Mouse (Mus musculus) liver, embryonic 11.5 days (tissue): ENCODE measurements around the gene Fli1. TPM values are rescaled to one million over a fixed set of nuclear protein-coding genes. Genes with fewer than 3 reads are reported as not detected.

Experiments
- ATAC-seq: fragments of 200-750 bp; cut with Nextera tagmentation; replicated peaks from 2 replicates; pipeline ENCODE4 v1.8.0; 2017; ENCODE audit warnings: moderate number of reproducible peaks, mild to moderate bottlenecking, moderate TSS enrichment, moderate library complexity; ENCODE audit not compliant: low FRiP score
- DNase-seq: peaks from one replicate; pipeline ENCODE4 v3.0.0-alpha.2; 2017; ENCODE audit warnings: low spot score
- H3K27ac ChIP-seq: fragments of 300-500 bp; sonication (generic); 2 replicates; pipeline ENCODE4 v1.5.1; 2014; ENCODE audit warnings: mild to moderate bottlenecking, low read depth, low read length, control low read depth
- H3K27me3 ChIP-seq: fragments of 300-500 bp; sonication (generic); replicated peaks from 2 replicates; pipeline ENCODE4 v1.6.1; 2014; ENCODE audit warnings: low read length, mixed read lengths; ENCODE audit not compliant: control insufficient read depth, insufficient read depth
- H3K36me3 ChIP-seq: fragments of 300-500 bp; sonication (generic); 2 replicates; pipeline ENCODE4 v1.6.1; 2014; ENCODE audit warnings: mild to moderate bottlenecking, low read length, moderate library complexity, mixed read lengths; ENCODE audit not compliant: control insufficient read depth, insufficient read depth
- H3K4me1 ChIP-seq: fragments of 300-500 bp; sonication (generic); replicated peaks from 2 replicates; pipeline ENCODE4 v1.6.1; 2014; ENCODE audit warnings: low read length, mixed read lengths; ENCODE audit not compliant: control insufficient read depth, insufficient read depth
- H3K4me2 ChIP-seq: fragments of 300-500 bp; sonication (generic); 2 replicates; pipeline ENCODE4 v1.6.1; 2014; ENCODE audit warnings: mild to moderate bottlenecking, control low read depth, moderate library complexity
- H3K4me3 ChIP-seq: fragments of 300-500 bp; sonication (generic); 2 replicates; pipeline ENCODE4 v1.5.1; 2014; ENCODE audit warnings: low read depth, low read length, control low read depth
- H3K9ac ChIP-seq: fragments of 300-500 bp; sonication (generic); 2 replicates; pipeline ENCODE4 v1.6.1; 2014; ENCODE audit warnings: low read depth, low read length, control low read depth
- H3K9me3 ChIP-seq: fragments of 300-500 bp; sonication (generic); 2 replicates; pipeline ENCODE4 v1.6.1; 2016; ENCODE audit warnings: low read length, inconsistent platforms, mixed read lengths; ENCODE audit not compliant: control insufficient read depth
- WGBS: fragments of 180-500 bp; shearing (Covaris S2); extraction: QIAGEN DNeasy Blood & Tissue Kit; methylation state at CpG from one replicate; pipeline ENCODE4 v1.1.7; 2014; 5-methylcytosine and 5-hydroxymethylcytosine counted together
- polyA plus RNA-seq: library from polyadenylated mRNA; unstranded; fragments of >200 nt; fragmentation: Nextera tagmentation; extraction: Ambion mirVana; gene quantifications from 2 replicates; pipeline ENCODE4 v1.2.1, GENCODE M21; 2014

The Fli1 gene
- polyA plus RNA-seq, 1 experiment from 2014 or later: 24.3 TPM

GRCm38 (mm10) chr9:32505460-32506075 is 37.1 kb downstream of the Fli1 start:
- no peak for DNase-seq
- ATAC-seq: no peak
- H3K27ac ChIP-seq: 0 out of 2 replicates have a peak overlapping the region, but pooled peaks have one; percentile 48
- no peaks in the 10 kb centered on the region for H3K9me3 ChIP-seq
- H3K27me3 ChIP-seq: peaks cover 3% of the 10 kb centered on the region
- 0 out of 2 replicates have a peak overlapping the region, but pooled peaks have one; percentile 1 for H3K4me2 ChIP-seq
- WGBS: 80% methylated on average over 7 of the region's 7 CpGs
- no peak overlapping the region for H3K4me3 ChIP-seq
- no peak overlapping the region for H3K9ac ChIP-seq
- H3K36me3 ChIP-seq: no peaks in the 10 kb centered on the region
- peaks cover 41% of the 10 kb centered on the region for H3K4me1 ChIP-seq

GRCm38 (mm10) chr9:32503995-32504451 is 38.6 kb downstream of the Fli1 start:
- no peak overlapping the region for H3K4me3 ChIP-seq
- no peak overlapping the region for H3K4me2 ChIP-seq
- no peak overlapping the region for H3K9ac ChIP-seq
- H3K9me3 ChIP-seq: no peaks in the 10 kb centered on the region
- no peak overlapping the region for H3K27ac ChIP-seq
- WGBS: 58% methylated on average over 11 of the region's 11 CpGs
- peak; percentile 53; the same call in 1 of the 2 replicates for ATAC-seq
- H3K36me3 ChIP-seq: no peaks in the 10 kb centered on the region
- peaks cover 36% of the 10 kb centered on the region for H3K4me1 ChIP-seq
- no peak for DNase-seq
- H3K27me3 ChIP-seq: peaks cover 3% of the 10 kb centered on the region

GRCm38 (mm10) chr9:32503423-32503822 is 39.2 kb downstream of the Fli1 start:
- H3K27me3 ChIP-seq: peaks cover 3% of the 10 kb centered on the region
- 0 out of 2 replicates have a peak overlapping the region, but pooled peaks have one; percentile 7 for H3K27ac ChIP-seq
- 38% methylated on average over 4 of the region's 4 CpGs for whole genome bisulfite sequencing

GRCm38 (mm10) chr9:32502256-32503010 is 40.2 kb downstream of the Fli1 start:
- WGBS: 76% methylated on average over 11 of the region's 11 CpGs
- H3K9ac ChIP-seq: no peak overlapping the region
- H3K36me3 ChIP-seq: no peaks in the 10 kb centered on the region
- DNase-seq (no peak), ATAC-seq (no peak)
- H3K27me3 ChIP-seq: peaks cover 3% of the 10 kb centered on the region
- no peaks in the 10 kb centered on the region for H3K9me3 ChIP-seq
- H3K27ac ChIP-seq: no peak overlapping the region
- H3K4me3 ChIP-seq: no peak overlapping the region
- H3K4me2 ChIP-seq: no peak overlapping the region
- H3K4me1 ChIP-seq: peaks cover 30% of the 10 kb centered on the region

More at GRCm38 (mm10) chr9:32503423-32503822, 39.2 kb downstream of the Fli1 start:
- Histone ChIP-seq H3K4me2 (no peak overlapping the region), H3K4me1 (peaks cover 36% of the 10 kb centered on the region), H3K9me3 (no peaks in the 10 kb centered on the region), H3K9ac (no peak overlapping the region), H3K4me3 (no peak overlapping the region), H3K36me3 (no peaks in the 10 kb centered on the region)
- no peak for ATAC-seq
- DNase-seq: no peak

- Histone ChIP-seq H3K4me2 (no peak overlapping the region), H3K4me3 (no peak overlapping the region), H3K4me1 (peaks cover 16% of the 10 kb centered on the region), H3K27me3 (no peaks in the 10 kb centered on the region), H3K9me3 (no peaks in the 10 kb centered on the region), H3K27ac (no peak overlapping the region), H3K9ac (no peak overlapping the region), H3K36me3 (no peaks in the 10 kb centered on the region)
- DNase-seq (no peak), ATAC-seq (no peak)
- 72% methylated on average over 8 of the region's 8 CpGs for WGBS
Measured at GRCm38 (mm10) chr9:32500886-32501285, 41.8 kb downstream of the Fli1 start.

- H3K36me3 ChIP-seq: no peaks in the 10 kb centered on the region
- WGBS: 39% methylated on average over 5 of the region's 5 CpGs
- H3K27ac ChIP-seq: no peak overlapping the region
- H3K4me3 ChIP-seq: no peak overlapping the region
- H3K27me3 ChIP-seq: no peaks in the 10 kb centered on the region
- H3K9ac ChIP-seq: no peak overlapping the region
- no peak overlapping the region for H3K4me2 ChIP-seq
- H3K4me1 ChIP-seq: peaks cover 19% of the 10 kb centered on the region
- ATAC-seq: no peak
- no peaks in the 10 kb centered on the region for H3K9me3 ChIP-seq
- DNase-seq: no peak
Measured at GRCm38 (mm10) chr9:32500063-32500462, 42.6 kb downstream of the Fli1 start.

- peaks cover 19% of the 10 kb centered on the region for H3K4me1 ChIP-seq
- no peak overlapping the region for H3K27ac ChIP-seq
- no peak overlapping the region for H3K4me2 ChIP-seq
- H3K4me3 ChIP-seq: no peak overlapping the region
- H3K9ac ChIP-seq: no peak overlapping the region
- DNase-seq: no peak
- H3K9me3 ChIP-seq: no peaks in the 10 kb centered on the region
- no peaks in the 10 kb centered on the region for H3K27me3 ChIP-seq
- H3K36me3 ChIP-seq: no peaks in the 10 kb centered on the region
- no peak for ATAC-seq
- WGBS: 59% methylated on average over 6 of the region's 6 CpGs
Measured at GRCm38 (mm10) chr9:32499469-32499868, 43.2 kb downstream of the Fli1 start.

GRCm38 (mm10) chr9:32495643-32495997 is 47.0 kb downstream of the Fli1 start:
- Histone ChIP-seq H3K27me3 (no peaks in the 10 kb centered on the region), H3K4me3 (no peak overlapping the region), H3K27ac (0 out of 2 replicates have a peak overlapping the region, but pooled peaks have one; percentile 13), H3K4me1 (peaks cover 8% of the 10 kb centered on the region), H3K36me3 (no peaks in the 10 kb centered on the region), H3K9ac (no peak overlapping the region), H3K9me3 (no peaks in the 10 kb centered on the region), H3K4me2 (peak overlapping the region; percentile 33)
- DNase-seq: no peak
- ATAC-seq: peak; percentile 63
- 13% methylated on average over 7 of the region's 7 CpGs for WGBS
